Mouse (Mus musculus) liver (tissue): ENCODE data around the gene Hes5.

Experiments used
- DNase-seq: peaks from one replicate; pipeline ENCODE4 v3.0.0-alpha.2; 2020; ENCODE audit warnings: mixed read lengths

Hes5 gene

GRCm38 (mm10) chr4:154960690-154961225, at the start of gene Hes5:
TSS of gene Hes5 (plus strand) at chr4:154960923.
- DNase-seq = no peak

DNA sequence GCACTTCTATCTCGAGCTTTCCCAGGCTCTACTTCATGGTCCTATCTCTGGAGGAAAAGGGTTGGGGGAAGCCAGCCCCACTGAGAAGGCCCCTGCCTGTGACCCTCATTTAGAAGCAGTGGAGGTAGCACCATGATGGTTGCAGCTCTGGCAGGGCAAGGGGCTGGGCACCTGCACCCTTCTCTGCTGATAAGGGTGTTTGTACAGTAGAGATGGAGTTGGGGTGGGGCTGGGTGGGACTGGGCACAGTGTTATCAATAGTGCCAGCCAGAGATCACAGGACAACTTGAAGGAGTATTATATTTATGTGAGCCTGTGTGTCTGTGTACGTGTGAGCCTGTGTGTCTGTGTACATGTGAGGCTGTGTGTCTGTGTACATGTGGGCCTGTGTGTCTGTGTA, 49.1 kb upstream of the Hes5 start:
- DNase-seq = peak; percentile 89

DNA sequence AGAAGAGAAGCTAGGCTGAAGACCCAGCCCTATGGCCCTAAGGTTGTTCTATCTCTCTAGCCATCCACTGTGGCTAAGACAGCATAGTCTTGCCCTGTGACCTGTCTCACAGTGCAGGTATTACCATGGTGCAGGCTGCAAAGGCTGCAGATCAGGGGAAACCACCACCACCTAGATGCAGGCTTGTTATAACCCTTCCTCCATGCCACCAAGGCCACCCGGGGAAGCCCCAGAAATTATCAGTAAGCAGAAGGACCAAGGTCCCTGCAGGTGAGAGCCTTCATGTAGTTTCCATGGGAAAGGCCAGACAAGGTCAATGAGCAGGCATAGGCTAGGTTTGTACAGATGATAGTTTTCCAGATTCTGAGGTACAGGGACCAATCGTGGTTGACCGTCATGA, 46.9 kb upstream of the Hes5 start:
- no peak for DNase-seq

GRCm38 (mm10) chr4:154914252-154914651, 46.5 kb upstream of the Hes5 start:
- no peak for DNase-seq

- peak; percentile 31 for DNase-seq
Observed at GRCm38 (mm10) chr4:154914707-154915106, 46.0 kb upstream of the Hes5 start.

DNA sequence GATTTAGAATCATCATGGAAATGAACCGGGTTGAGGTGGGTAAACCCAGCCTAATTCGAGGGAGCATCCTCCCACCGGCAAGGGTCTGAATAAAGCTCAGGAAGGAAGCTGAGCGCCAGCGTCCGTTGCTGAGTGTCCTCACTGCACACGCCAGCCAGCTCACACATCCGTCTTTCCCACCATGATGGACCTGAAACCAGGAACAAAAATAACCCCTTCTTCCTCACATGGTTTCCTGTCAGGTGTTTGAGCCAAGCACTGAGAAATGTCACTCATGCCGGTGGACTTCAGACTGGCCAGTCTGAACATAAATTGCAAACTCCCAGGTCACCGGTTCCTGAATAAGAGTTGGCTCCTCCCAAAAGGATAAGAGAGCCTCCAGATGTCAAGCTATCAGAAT, 45.4 kb upstream of the Hes5 start:
- no peak for DNase-seq

DNA sequence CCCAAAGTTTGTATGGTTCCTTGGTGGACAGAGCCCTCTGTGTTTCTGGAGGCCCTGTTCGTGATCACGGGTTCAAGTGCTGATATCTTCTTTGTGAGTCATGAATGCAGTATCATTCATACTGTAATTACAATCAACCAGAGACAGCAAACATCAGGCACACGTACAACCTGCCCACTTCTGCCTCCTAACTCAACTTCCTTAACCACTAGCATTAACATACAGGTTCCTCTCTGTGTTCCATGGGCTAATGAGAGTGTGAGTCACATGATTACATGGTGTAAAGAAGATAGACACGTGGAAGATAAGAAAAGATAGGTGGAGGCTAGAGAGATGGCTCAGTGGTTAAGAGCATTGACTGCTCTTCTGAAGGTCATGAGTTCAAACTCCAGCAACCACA, 44.1 kb upstream of the Hes5 start:
- no peak for DNase-seq

DNA sequence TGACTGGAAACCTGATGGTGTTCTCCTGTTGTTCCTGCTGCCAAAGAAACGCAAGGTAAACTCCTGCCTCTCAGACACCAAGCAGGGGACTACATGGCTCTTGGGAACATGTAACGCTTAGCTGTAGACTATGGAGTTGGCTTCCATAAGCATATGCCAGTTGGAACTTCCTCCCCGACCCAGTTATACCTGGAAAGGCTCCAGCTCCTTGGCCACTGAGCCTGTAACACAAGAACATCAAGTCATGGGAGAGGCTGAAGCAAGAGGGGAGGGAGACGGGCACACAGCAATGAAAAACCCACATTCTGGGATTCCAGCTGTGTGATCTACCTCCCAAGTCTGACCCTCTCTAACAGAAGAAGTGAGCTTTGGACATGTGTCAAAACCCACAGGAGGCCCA, 38.4 kb upstream of the Hes5 start:
- DNase-seq = no peak

- DNase-seq = no peak
Observed at GRCm38 (mm10) chr4:154922931-154923330, 37.8 kb upstream of the Hes5 start.

DNA sequence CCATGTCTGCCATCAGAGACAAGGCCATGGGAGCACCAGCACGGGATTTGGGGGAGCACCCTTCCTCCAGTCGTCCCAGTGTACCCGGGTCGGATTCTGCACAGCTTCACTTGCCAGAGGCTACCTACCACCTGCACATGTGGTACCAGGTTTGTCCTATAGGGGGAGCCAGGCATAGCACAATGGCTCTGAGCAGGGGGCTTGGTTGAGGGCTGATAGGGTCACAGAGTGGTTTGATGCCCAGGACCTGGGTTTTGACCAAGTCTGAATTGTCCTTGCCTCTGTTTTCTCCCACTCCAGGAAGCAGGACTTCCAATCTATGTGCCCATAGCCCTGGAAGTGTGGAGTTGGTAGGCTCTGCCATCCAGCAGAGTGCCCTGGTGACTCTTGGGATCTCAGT, 35.3 kb upstream of the Hes5 start:
- peak; percentile 78 for DNase-seq

DNA sequence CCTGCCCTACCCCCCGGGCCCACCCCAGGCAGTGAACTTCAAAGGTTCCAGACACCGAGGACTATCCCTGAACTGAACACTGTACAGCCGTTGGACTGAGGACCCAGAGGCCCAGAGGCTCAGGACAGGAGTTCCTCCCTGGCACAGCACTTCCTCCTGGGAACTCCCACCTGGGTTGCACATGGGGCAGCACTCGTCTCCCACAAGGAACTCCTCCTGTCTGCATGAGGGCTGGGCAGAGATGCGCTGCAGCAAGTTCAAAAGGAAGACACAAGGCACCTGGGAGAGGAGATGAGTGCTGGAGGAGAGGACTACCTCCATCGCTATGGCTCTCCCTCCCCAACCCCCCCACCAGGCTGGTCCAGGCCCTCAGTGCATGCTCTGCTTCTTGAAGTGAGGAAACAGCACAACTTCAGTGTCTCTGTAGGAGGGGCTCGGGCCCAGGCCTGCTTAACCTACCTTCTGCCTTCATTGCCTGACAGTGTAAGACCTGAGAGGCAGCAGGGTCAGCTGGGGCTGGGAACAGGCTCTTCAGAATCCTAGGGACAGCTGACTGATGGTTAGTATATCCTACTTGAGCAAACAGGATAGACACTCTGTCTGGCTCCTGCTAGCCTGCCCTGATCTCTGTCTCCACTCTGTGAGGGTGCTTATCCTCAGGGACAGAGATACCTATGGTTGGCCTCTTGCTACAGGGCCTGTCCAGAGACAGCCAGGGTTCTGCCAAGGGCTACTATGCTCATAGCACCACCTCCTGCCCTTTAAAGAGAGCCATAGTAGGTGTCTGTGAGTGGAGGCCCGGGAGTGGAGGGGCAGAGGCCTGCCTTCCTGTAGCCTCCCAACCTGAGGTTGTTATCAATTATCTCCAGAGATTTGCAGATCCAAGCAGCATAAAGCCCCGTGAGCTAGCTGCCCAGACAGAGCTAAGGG, 33.5 kb upstream of the Hes5 start:
- peak; percentile 63 for DNase-seq

- peak; percentile 71 for DNase-seq
Observed at GRCm38 (mm10) chr4:154927899-154928337, 32.8 kb upstream of the Hes5 start.

GRCm38 (mm10) chr4:154928395-154929087, 32.2 kb upstream of the Hes5 start, which contains the start of gene Tnfrsf14:
TSS of gene Tnfrsf14 (minus strand) at chr4:154928563.
- peak; percentile 86 for DNase-seq

DNA sequence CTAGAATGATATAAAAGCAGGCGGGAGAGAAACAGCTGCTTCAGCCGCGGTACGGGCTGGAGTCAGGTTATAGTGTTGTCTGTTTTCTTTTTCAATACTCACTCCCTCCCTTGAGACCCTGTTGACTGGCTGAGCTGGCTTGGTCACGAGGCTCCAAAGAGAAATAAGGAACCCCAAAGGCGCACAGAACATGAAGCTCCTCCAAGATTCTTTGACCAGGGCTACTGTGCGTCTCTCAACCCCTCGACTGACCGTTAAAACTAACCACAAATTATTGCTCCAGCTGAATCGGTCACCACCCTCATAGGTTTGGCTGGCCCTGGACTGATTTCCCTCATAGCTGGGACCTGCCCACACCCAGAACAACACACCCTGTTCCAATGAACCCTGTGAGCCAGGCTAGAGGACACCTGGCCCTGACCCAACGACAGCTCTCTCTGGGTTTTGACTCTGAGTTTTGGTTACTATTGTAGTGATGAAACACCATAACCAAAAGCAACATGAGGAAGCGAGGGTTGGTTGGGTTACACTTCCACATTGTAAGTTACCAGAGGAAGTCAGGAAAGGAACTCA, 31.5 kb upstream of the Hes5 start:
- peak; percentile 87 for DNase-seq

DNA sequence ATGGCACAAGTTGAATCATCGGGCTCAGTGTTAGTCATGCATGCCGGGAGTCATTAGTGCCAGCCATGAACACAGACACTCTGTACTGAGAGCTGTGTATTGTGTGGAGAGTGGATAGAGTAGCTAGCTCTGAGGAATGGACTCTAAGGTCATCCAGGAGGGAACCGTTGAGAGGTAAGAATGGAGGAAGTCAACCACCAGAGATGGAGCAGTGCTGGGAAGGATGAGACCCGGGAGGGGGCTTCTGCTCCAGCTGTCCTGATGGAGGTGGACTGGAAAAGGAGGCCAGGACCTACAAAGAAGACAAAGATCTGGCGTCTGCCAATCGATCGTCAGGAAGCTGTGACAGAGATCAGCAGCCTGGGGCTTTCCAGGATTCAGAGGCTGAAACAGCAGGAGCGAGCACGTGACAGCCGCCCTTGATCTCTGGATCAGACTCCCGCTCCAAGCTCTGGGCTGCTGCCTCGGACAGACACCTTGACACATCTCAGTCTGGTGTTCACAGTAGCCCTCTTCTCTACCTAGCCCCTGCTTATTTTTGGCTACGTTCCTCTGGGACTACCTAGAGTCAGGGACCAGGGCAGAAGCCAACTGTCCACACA, 27.3 kb upstream of the Hes5 start:
- no peak for DNase-seq

GRCm38 (mm10) chr4:154934800-154935199, 25.9 kb upstream of the Hes5 start:
- DNase-seq = no peak

GRCm38 (mm10) chr4:154935788-154936187, 24.9 kb upstream of the Hes5 start:
- peak; percentile 45 for DNase-seq

DNA sequence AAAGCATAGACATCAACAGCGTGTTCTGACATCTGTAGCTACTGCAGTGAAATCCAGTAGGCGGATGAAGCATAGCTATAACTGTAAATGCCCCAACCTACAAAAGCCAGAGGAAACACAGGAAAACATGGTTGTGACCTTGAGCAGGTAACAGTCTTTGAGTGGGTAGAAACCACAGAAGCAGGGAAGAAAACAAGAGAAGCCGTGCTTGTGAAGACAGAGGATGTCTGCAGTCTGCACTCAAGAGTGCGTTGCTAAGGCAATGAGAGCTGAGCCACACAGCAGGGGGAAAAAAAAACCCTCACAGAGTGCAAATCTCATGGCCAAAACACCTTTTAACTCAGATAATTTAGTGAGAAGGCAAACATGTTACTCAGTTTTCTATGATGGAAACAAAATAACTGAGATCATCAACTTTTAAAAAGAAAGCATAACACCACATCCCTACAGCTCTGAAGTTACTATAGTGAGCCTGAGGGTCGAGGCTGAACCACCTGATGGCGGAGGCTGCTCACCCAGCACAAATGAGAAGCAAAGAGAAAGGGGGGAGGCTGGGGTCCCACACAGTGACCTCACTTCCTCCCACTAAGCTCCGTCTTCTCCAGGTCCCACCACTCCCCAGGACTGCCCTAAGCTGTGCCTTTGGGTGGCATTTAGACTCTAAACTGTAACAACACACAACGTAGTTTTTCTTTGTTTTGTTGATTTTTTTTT, 24.0 kb upstream of the Hes5 start:
- no peak for DNase-seq

- DNase-seq = no peak
Observed at GRCm38 (mm10) chr4:154937746-154938145, 23.0 kb upstream of the Hes5 start.

DNA sequence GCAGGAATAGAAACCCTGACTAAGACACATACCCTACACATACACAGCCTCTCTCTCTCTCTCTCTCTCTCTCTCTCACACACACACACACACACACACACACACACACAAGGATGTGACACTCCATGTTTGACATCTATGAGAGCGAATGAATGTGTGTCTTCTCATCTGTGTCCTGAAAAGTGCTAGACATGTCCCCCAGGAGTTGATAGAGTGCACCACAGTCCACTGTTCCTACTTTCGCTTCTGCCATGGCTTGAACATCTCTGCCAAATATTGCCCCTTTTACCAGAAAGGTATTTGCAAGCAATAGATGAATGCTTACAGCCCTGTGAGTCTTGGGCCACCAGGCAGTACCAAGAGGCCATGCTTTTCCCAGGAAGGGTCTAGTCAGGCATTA, 20.6 kb upstream of the Hes5 start:
- no peak for DNase-seq

- no peak for DNase-seq
Observed at GRCm38 (mm10) chr4:154941831-154942230, 18.9 kb upstream of the Hes5 start.

DNA sequence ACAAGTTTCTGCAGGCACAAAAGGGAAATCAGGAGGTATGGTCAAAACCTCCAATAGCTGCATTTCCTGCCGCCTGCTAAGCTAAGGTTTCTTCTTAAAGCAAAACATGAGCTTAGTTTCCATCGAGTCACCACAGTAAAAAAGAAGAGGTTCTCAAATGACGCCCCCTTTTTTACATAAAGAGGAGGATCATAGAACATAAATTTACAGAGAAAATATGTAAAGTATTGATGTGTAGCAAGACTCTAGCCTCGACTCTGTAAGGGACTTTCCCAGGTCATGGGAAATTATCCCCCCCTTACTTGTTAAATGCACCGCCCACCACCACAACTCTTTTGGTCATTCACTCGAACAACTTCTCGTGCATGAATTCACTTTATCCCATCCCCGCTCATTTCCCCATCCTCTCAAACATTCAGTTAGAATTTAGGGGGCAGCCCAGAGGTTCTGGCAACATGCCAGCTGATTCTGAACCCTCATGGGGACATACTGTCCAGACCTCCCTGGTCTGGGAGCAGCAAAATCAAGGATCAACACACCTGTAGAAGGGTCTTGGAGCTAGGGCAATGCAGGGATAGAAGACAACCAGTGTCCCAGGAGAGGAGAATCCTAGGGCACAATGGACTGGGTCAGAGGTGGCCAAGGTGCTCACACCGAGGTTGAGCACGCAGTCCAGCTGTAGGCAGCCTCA, 17.9 kb upstream of the Hes5 start:
- no peak for DNase-seq
